Mouse (Mus musculus) liver, postnatal 0 days (tissue): Measurements from ENCODE around the gene Sspo.

ENCODE experiments used
- CTCF ChIP-seq: sonication (generic); IDR thresholded peaks from 2 replicates; pipeline ENCODE4 v1.5.1; 2016; ENCODE audit warnings: antibody characterized with exemption, low read depth
- EP300 ChIP-seq: IDR thresholded peaks from 2 replicates; pipeline ENCODE4 v1.6.1; 2016; ENCODE audit warnings: antibody characterized with exemption, low read depth, mild to moderate bottlenecking

GRCm38 (mm10) chr6:48437679-48438376 is 10.2 kb upstream of the Sspo start:
- TF ChIP-seq CTCF, result no peak
- no peak for TF ChIP-seq EP300
